Mouse (Mus musculus): ENCODE measurements around the gene Serpinb9b. TPM values are rescaled to one million over a fixed set of nuclear protein-coding genes. Genes with fewer than 3 reads are reported as not detected.
"Not testable (repeated sequence)": the region's sequence is repeated elsewhere in the genome, so short reads cannot be mapped to it uniquely, and the experiment has no call there.

Serpinb9b gene
- total RNA-seq (2015; ENCODE audit: low replicate concordance) (not detected in 2 replicates), total RNA-seq (2017; ENCODE audit: low replicate concordance) (not detected in 2 replicates)

DNA sequence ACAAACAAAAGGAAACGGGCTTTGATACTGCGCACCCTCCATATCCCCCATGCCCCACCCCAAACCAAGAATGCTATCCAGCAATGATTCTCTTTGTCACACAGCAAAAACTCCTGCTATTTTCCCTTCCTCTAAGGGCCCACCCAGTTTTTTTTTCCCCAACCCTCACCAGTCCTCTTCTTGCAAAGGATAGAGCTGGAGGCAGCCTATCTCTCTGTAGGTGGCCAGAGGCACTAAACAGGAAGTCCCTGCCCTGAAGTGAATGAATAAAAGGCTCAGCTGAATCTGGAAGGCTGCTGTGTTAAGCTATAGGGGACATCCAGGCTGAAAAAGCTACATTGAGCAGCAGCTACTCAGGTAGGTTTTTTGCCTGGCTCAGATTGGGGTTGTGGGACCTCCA is at the start of gene Serpinb9b:
Gene Serpinb9b, plus strand, starts transcription at position 173 of the 400 bp plus-strand sequence.
- no peak for ATAC-seq (replicated peaks; ENCODE audit: low FRiP score, poor library complexity, severe bottlenecking)

DNA sequence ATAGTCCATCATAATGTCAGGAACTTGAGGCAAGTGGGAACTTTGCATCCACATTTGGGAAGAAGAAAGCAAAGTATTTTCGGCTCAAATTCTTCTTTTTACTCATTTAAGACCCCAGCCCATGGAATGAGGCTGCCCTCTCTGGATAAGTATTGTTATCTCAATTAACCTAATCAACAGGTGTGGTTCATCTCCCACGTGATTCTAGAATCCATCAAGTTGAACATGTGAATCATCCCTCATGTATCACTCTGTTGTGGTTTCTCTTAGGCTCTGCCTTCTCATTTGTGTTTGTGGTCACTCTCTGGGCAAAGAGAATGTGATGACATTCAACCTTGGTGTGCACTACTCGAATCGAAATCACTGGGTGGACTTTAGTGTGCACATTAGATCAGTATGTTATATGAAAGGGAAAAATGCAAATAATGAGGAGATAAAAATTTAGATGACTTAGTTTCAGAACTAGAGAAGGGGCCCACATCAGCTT is 44.6 kb upstream of the Serpinb9b start:
- no peak for ATAC-seq (replicated peaks; ENCODE audit: low FRiP score, poor library complexity, severe bottlenecking)

- no peak; the same call in 1 of the 2 replicates for ATAC-seq (replicated peaks; ENCODE audit: low FRiP score, poor library complexity, severe bottlenecking)
These were observed 41.0 kb upstream of the Serpinb9b start for GRCm38 (mm10) chr13:32986256-32986655.

DNA sequence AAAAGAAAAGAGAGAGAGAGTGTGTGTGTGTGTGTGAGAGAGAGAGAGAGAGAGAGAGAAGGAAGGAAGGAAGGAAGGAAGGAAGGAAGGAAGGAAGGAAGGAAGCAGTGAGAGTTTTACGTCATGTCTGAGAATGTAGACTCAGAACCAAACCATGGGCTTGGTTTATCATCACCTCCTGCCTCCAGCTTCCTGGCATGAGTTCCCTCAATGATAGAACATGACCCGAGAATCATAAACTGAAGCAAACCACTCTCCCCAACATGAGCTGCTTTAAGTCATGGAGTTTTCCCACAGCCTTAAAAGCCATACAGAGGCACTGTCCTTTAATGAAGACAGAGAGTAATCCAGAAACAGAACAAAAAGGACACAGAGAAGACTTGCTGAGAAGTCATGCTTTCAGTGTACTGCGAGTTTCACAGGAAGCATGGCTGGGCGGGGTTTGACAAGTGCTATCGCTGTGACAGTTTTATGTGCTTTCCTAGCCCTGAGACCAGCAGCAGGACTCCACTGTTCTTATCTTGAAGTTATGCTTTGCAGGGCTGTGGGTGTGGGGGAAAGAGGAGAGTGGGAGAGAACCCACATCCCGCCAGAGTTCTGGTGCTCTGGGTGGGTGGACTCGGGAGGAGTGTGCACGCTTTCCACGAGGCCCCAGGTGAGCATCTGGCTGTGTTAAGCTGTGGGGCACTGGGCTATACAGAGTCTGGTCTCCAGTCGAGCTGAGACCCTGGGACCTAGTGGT is 33.9 kb upstream of the Serpinb9b start:
- peak; percentile 98 for ATAC-seq (replicated peaks; ENCODE audit: low FRiP score, poor library complexity, severe bottlenecking)

- ATAC-seq (replicated peaks; ENCODE audit: low FRiP score, poor library complexity, severe bottlenecking): no peak
These were observed 33.3 kb upstream of the Serpinb9b start for GRCm38 (mm10) chr13:32993894-32994242.

GRCm38 (mm10) chr13:32995051-32995450 is 32.2 kb upstream of the Serpinb9b start:
- ATAC-seq (replicated peaks; ENCODE audit: low FRiP score, poor library complexity, severe bottlenecking): no peak

- no peak for ATAC-seq (replicated peaks; ENCODE audit: low FRiP score, poor library complexity, severe bottlenecking)
These were observed 25.9 kb upstream of the Serpinb9b start for GRCm38 (mm10) chr13:33001341-33001740.

DNA sequence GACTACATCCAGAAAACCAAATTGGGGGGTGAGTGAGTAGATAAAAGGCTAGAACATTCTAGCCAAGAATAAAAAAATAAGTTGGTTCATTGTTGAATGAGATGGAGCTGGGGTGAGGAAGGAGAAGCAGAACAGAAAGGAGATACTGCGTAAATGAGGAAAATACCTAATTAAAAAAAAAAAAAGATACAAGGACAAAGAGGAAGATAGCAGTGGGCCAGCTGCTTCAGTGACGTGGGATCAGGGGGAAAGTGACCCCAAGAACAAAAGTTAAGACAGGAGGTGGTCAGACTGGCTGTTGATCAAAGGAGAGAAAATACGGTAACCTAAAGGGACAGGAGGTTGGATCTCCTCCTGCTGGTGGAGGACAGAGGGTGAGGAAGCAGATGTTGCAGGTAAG is 24.3 kb upstream of the Serpinb9b start, which contains the start of gene Serpinb9:
Gene Serpinb9, plus strand, starts transcription at position 301 of the 400 bp plus-strand sequence.
- no peak for ATAC-seq (replicated peaks; ENCODE audit: low FRiP score, poor library complexity, severe bottlenecking)

DNA sequence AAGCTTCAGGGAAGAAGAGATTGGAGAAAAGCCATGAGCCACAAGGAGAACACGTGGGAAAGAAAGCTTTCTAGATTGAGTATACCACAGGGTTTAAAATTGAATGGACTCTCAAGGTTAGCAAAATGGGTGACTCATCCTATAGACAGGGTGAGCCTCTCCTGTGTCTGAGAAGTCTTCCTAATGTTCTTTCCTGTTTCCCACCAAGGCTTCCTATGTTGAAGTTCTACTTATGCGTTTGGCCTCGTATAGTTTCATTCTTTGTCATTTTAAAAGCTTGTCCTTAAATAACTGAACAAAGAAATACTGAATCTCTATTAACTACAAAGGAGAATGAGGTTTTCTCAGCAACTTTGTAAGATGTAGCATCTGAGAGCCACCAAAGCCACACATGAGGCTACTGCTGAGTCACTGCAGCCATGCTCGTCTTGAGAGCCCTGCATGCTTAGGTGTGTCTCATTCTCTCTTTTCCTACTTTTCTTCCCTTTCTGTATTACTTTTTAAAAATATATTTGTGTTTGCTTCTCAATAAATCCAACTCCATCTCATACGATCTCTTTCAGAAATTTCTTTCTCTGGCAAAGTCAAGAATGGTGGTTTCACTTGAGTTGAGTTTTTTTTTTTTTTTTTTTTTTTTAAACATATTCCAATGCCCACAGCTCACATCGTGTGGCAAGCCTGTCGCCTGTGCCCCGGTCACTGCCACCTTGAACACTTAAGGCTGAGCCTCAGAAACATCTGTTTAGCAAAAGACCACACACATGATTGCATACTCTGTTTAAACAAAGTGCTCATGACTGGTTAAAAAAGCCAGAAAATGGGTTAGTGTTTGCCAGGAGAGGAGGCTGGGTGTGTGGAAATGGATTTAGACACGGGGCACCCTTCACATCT is 23.4 kb upstream of the Serpinb9b start:
- ATAC-seq (replicated peaks; ENCODE audit: low FRiP score, poor library complexity, severe bottlenecking): peak; percentile 76

GRCm38 (mm10) chr13:33004414-33005105 is 22.7 kb upstream of the Serpinb9b start:
- peak; percentile 86 for ATAC-seq (replicated peaks; ENCODE audit: low FRiP score, poor library complexity, severe bottlenecking)

- ATAC-seq (replicated peaks; ENCODE audit: low FRiP score, poor library complexity, severe bottlenecking): peak; percentile 28; the same call in 1 of the 2 replicates
These were observed 21.6 kb upstream of the Serpinb9b start for GRCm38 (mm10) chr13:33005501-33006075.

DNA sequence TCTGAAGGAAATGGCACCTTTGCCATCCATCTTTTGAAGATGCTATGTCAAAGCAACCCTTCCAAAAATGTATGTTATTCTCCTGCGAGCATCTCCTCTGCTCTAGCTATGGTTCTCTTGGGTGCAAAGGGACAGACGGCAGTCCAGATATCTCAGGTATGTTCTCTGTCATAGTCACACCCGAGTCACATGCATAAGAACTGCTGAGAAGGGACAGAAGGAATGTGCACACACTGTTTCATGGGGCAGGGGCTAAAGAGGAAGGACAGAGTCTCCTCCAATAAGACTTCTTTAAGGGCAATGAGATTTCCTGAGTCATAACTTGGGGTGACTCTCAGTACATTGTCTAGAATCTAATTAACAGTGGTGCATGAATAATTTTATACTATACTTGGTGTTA is 20.7 kb upstream of the Serpinb9b start:
- ATAC-seq (replicated peaks; ENCODE audit: low FRiP score, poor library complexity, severe bottlenecking): no peak

DNA sequence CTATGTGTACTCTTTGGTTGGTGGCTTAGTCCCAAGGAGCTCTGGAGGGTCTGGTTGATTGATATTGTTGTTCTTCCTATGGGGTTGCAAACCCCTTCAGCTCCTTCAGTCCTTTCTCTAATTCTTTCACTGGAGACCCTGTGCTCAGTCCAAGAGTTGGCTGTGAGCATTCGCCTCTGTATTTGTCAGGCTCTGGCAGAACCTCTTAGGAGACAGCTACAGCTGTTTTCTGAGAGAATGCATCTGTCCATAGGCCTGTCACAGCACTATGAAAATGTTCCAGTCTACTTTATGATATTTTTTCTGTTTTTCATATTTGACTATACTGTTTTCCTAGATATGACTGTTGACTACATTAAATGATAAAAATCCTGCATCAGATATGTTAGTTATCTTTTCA is 14.8 kb upstream of the Serpinb9b start:
- ATAC-seq (replicated peaks; ENCODE audit: low FRiP score, poor library complexity, severe bottlenecking): no peak

- ATAC-seq (replicated peaks; ENCODE audit: low FRiP score, poor library complexity, severe bottlenecking): no peak
These were observed 13.9 kb upstream of the Serpinb9b start for GRCm38 (mm10) chr13:33013271-33013670.

DNA sequence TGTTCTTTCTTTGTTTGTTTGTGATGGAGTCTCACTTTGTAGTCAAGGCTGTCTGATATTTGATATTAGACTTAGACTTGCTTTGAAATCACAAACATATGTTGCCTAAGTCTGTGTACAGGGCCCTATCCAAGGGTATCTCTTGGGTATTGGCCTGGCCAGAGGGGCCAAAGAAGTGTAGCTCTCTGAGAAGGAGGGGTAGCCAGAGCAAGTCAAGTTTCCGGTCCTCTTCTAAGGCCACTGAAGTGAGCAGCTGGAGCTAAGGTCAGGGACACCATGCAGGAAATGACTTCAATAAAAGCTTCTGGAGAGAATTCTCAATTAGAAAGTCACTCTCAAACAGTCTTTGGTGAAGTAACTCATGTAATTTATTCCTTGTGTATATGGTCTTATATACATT is 4.8 kb upstream of the Serpinb9b start:
- no peak for ATAC-seq (replicated peaks; ENCODE audit: low FRiP score, poor library complexity, severe bottlenecking)

DNA sequence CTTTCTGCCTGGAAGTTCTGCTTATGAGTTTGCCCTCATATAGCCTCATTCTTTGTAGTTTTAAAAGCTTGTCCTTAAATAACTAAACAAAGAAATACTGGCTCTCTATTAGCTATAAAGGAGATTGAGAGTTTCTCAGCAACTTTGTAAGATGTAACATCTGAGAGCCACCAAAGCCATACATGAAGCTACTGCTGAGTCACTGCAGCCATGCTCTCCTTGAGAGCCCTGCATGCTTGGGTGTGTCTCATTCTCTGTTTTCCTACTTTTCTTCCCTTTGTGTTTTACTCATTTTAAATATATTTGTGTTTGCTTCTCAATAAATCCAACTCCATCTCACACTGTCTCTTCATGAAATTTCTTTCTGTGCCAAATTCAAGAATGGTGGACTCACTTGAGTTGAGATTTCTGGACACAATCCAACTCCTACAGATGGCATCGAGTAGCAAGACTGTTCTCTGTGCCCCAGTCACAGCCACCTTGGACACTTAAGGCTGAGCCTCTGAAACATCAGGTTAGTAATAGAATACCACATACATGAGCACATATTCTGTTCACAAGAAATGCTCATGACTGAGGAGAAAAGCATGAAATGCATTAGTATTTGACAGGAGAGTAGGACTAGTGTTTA is 674 bp upstream of the Serpinb9b start:
- peak; percentile 81 for ATAC-seq (replicated peaks; ENCODE audit: low FRiP score, poor library complexity, severe bottlenecking)

- no peak for ATAC-seq (replicated peaks; ENCODE audit: low FRiP score, poor library complexity, severe bottlenecking)
These were observed 930 bp downstream of the Serpinb9b start for GRCm38 (mm10) chr13:33028146-33028545.

- no peak for ATAC-seq (replicated peaks; ENCODE audit: low FRiP score, poor library complexity, severe bottlenecking)
These were observed 1.3 kb downstream of the Serpinb9b start for GRCm38 (mm10) chr13:33028550-33028949.

DNA sequence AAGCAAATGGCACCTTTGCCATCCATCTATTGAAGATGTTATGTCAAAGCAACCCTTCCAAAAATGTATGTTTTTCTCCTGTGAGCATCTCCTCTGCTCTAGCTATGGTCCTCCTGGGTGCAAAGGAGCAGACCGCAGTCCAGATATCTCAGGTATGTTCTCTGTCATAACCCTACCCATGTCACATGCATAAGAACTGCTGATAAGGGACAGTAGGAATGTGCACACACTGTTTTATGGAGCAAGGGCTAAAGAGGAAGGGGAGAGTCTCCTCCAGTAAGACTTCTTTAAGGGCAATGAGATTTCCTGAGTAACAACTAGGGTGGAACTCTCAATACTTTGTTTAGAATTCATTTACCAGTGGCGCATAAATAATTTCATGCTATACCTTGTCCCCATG is 2.3 kb downstream of the Serpinb9b start:
- not testable (repeated sequence) for ATAC-seq (replicated peaks; ENCODE audit: low FRiP score, poor library complexity, severe bottlenecking)

Data from erythroid progenitor cell, adult 5-6 weeks (primary cell).